Mouse (Mus musculus) ES-Bruce4 (cell line): Measurements from ENCODE around the gene Wdr34. TPM values are rescaled to one million over a fixed set of nuclear protein-coding genes. Genes with fewer than 3 reads are reported as not detected.

ENCODE experiments used
- H3K27ac ChIP-seq: 2 replicates; pipeline ENCODE4 v1.5.1; 2012; ENCODE audit warnings: low read length, inconsistent platforms; ENCODE audit not compliant: insufficient read depth
- H3K27me3 ChIP-seq: 2 replicates; pipeline ENCODE4 v1.6.1; 2012; ENCODE audit warnings: mild to moderate bottlenecking, low read length, inconsistent platforms; ENCODE audit not compliant: control insufficient read depth, poor library complexity, insufficient read depth, severe bottlenecking
- H3K36me3 ChIP-seq: 2 replicates; pipeline ENCODE4 v1.6.1; 2012; ENCODE audit warnings: inconsistent platforms, mild to moderate bottlenecking, low read length, moderate library complexity; ENCODE audit not compliant: control insufficient read depth, poor library complexity, insufficient read depth, severe bottlenecking
- H3K4me1 ChIP-seq: one replicate; pipeline ENCODE4 v1.8.1; 2011; ENCODE audit warnings: low read length; ENCODE audit not compliant: control insufficient read depth, insufficient read depth
- H3K4me3 ChIP-seq: 2 replicates; pipeline ENCODE4 v1.5.1; 2011; ENCODE audit warnings: low read depth, mild to moderate bottlenecking, low read length
- H3K9ac ChIP-seq: 2 replicates; pipeline ENCODE4 v1.6.1; 2012; ENCODE audit warnings: low read depth, mild to moderate bottlenecking, inconsistent platforms; ENCODE audit not compliant: poor library complexity, severe bottlenecking
- H3K9me3 ChIP-seq: replicated peaks from 2 replicates; pipeline ENCODE4 v1.6.1; 2012; ENCODE audit warnings: mild to moderate bottlenecking, low read length, inconsistent platforms; ENCODE audit not compliant: control insufficient read depth, poor library complexity, insufficient read depth, severe bottlenecking
- CTCF ChIP-seq: IDR thresholded peaks from one replicate; pipeline ENCODE4 v1.8.1; 2011; ENCODE audit warnings: low read depth, low read length
- EP300 ChIP-seq: IDR thresholded peaks from 2 replicates; pipeline ENCODE4 v1.6.1; 2011; ENCODE audit warnings: low read depth, low read length; ENCODE audit not compliant: insufficient read depth
- POLR2A ChIP-seq: IDR thresholded peaks from one replicate; pipeline ENCODE4 v1.8.1; 2011; ENCODE audit warnings: low read length; ENCODE audit not compliant: insufficient read depth
- polyA plus RNA-seq: library from polyadenylated mRNA; stranded (reverse); fragments of >200 nt; gene quantifications from 2 replicates; pipeline ENCODE4 v1.2.4, GENCODE M21; 2011; ENCODE audit warnings: low read depth; ENCODE audit not compliant: missing spikeins, insufficient read depth, insufficient read length

Wdr34 gene
- polyA plus RNA-seq, 1 experiment, result 20.6 TPM

- H3K36me3 ChIP-seq, result no peaks in the 10 kb centered on the region
- H3K4me3 ChIP-seq, result peak overlapping the region; percentile 10; the same call in 1 of the 2 replicates
- no peaks in the 10 kb centered on the region for H3K9me3 ChIP-seq
- H3K9ac ChIP-seq, result 0 out of 2 replicates have a peak overlapping the region, but pooled peaks have one; percentile 79
- TF ChIP-seq POLR2A (no peak), CTCF (no peak), EP300 (no peak)
- peaks cover 2% of the 10 kb centered on the region for H3K4me1 ChIP-seq
- H3K27ac ChIP-seq, result no peak overlapping the region
- H3K27me3 ChIP-seq, result no peaks in the 10 kb centered on the region
Measured at GRCm38 (mm10) chr2:30047127-30047526, 1.6 kb downstream of the Wdr34 start.

- Histone ChIP-seq H3K9me3 (no peaks in the 10 kb centered on the region), H3K4me1 (peaks cover 2% of the 10 kb centered on the region), H3K36me3 (no peaks in the 10 kb centered on the region), H3K4me3 (no peak overlapping the region), H3K9ac (no peak overlapping the region), H3K27me3 (no peaks in the 10 kb centered on the region), H3K27ac (no peak overlapping the region)
- peak; percentile 43 for TF ChIP-seq CTCF
- TF ChIP-seq POLR2A, result no peak
Measured at GRCm38 (mm10) chr2:30044550-30044949, 4.1 kb downstream of the Wdr34 start.

GRCm38 (mm10) chr2:30042445-30042844 lies 6.2 kb downstream of the Wdr34 start:
- peaks cover 2% of the 10 kb centered on the region for H3K4me1 ChIP-seq
- H3K36me3 ChIP-seq, result no peaks in the 10 kb centered on the region
- H3K27me3 ChIP-seq, result no peaks in the 10 kb centered on the region
- H3K4me3 ChIP-seq, result no peak overlapping the region
- no peak overlapping the region for H3K9ac ChIP-seq
- peak overlapping the region; percentile 90 for H3K27ac ChIP-seq
- no peaks in the 10 kb centered on the region for H3K9me3 ChIP-seq
- peak; percentile 97 for TF ChIP-seq CTCF
- TF ChIP-seq EP300, result no peak
- no peak for TF ChIP-seq POLR2A

GRCm38 (mm10) chr2:30039687-30040086 lies 9.0 kb downstream of the Wdr34 start:
- no peaks in the 10 kb centered on the region for H3K27me3 ChIP-seq
- no peak overlapping the region for H3K27ac ChIP-seq
- H3K9me3 ChIP-seq, result no peaks in the 10 kb centered on the region
- no peak overlapping the region for H3K9ac ChIP-seq
- no peak overlapping the region for H3K4me3 ChIP-seq
- no peaks in the 10 kb centered on the region for H3K36me3 ChIP-seq
- no peak for TF ChIP-seq CTCF
- TF ChIP-seq EP300, result no peak
- no peak for TF ChIP-seq POLR2A
- H3K4me1 ChIP-seq, result peaks cover 2% of the 10 kb centered on the region

DNA sequence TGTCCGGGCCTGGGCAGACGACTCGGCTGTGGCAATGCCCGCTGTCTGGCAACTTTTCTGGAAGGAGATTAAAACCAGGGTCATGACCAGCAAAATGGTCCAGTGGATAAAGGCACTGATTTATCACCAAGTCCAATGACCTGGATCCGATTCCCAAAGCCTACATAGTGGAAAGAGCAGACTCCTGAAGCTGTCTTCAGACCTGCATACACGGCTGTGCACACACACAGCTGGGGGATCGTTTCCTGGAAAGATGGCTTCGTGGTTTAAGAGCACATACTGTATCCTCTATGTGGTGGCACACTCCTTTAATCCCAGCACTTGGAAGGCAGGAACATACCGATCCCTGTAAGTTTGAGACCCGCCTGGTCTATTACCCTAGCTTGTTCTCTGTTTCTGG lies 10.3 kb downstream of the Wdr34 start:
- no peaks in the 10 kb centered on the region for H3K27me3 ChIP-seq
- H3K36me3 ChIP-seq, result no peaks in the 10 kb centered on the region
- no peak overlapping the region for H3K27ac ChIP-seq
- no peaks in the 10 kb centered on the region for H3K9me3 ChIP-seq
- no peaks in the 10 kb centered on the region for H3K4me1 ChIP-seq
- TF ChIP-seq EP300 (no peak), CTCF (no peak), POLR2A (no peak)
- no peak overlapping the region for H3K4me3 ChIP-seq
- H3K9ac ChIP-seq, result no peak overlapping the region

- Histone ChIP-seq H3K9me3 (no peaks in the 10 kb centered on the region), H3K4me3 (no peak overlapping the region), H3K4me1 (no peaks in the 10 kb centered on the region), H3K27ac (no peak overlapping the region), H3K9ac (no peak overlapping the region), H3K36me3 (no peaks in the 10 kb centered on the region), H3K27me3 (no peaks in the 10 kb centered on the region)
- TF ChIP-seq EP300 (no peak), CTCF (no peak), POLR2A (no peak)
Measured at GRCm38 (mm10) chr2:30037762-30038161, 10.9 kb downstream of the Wdr34 start.
